Mouse (Mus musculus) MEL (cell line): ENCODE measurements around the gene Olfr190. TPM values are rescaled to one million over a fixed set of nuclear protein-coding genes. Genes with fewer than 3 reads are reported as not detected.
"Not testable (repeated sequence)": the region's sequence is repeated elsewhere in the genome, so short reads cannot be mapped to it uniquely, and the experiment has no call there.

ENCODE experiments used
- DNase-seq: peaks from one replicate; pipeline ENCODE4 v3.0.0; 2011; ENCODE audit warnings: low read depth, low spot score
- H3K27ac ChIP-seq: 2 replicates; pipeline ENCODE4 v1.5.1; 2012; ENCODE audit warnings: low read depth, mild to moderate bottlenecking, control low read depth, low read length, moderate library complexity; ENCODE audit not compliant: control insufficient read depth
- H3K27me3 ChIP-seq, 2 experiments: fragments of 150-350 bp in 1 of 2; sonication (generic) in 1 of 2; 2 replicates each; pipeline ENCODE4 v1.6.1; 2012; ENCODE audit warnings: low read length in 2 of 2, mild to moderate bottlenecking in 2 of 2, improper control_type of control experiment in 1 of 2, moderate library complexity in 1 of 2; ENCODE audit not compliant: insufficient read depth in 2 of 2, control insufficient read depth in 1 of 2
- H3K36me3 ChIP-seq, 2 experiments: 2 replicates each; pipeline ENCODE4 v1.6.1; 2012 to 2014; ENCODE audit warnings: low read length in 2 of 2, improper control_type of control experiment in 1 of 2, inconsistent platforms in 1 of 2, mild to moderate bottlenecking in 1 of 2; ENCODE audit not compliant: insufficient read depth in 2 of 2, control insufficient read depth in 1 of 2
- H3K4me1 ChIP-seq, 2 experiments: fragments of 150-350 bp in 1 of 2; sonication (generic) in 1 of 2; 2 replicates each; pipeline ENCODE4 v1.6.1; 2012; ENCODE audit warnings: low read length in 2 of 2, improper control_type of control experiment in 1 of 2, mild to moderate bottlenecking in 1 of 2; ENCODE audit not compliant: insufficient read depth in 2 of 2, control insufficient read depth in 1 of 2
- H3K4me3 ChIP-seq, 2 experiments: fragments of 150-350 bp in 1 of 2; sonication (generic) in 1 of 2; 2 replicates each; pipeline ENCODE4 v1.5.1; 2012; ENCODE audit warnings: low read depth in 2 of 2, low read length in 2 of 2, mild to moderate bottlenecking in 2 of 2, moderate library complexity in 2 of 2, control low read depth in 1 of 2, improper control_type of control experiment in 1 of 2; ENCODE audit not compliant: control insufficient read depth in 1 of 2, insufficient read depth in 1 of 2
- H3K79me2 ChIP-seq: 2 replicates; pipeline ENCODE4 v1.6.1; 2012; ENCODE audit warnings: mild to moderate bottlenecking, low read length, moderate library complexity; ENCODE audit not compliant: control insufficient read depth, poor library complexity, insufficient read depth
- H3K9ac ChIP-seq: 2 replicates; pipeline ENCODE4 v1.6.1; 2012; ENCODE audit warnings: low read depth, mild to moderate bottlenecking, control low read depth, low read length, moderate library complexity; ENCODE audit not compliant: control insufficient read depth, poor library complexity, severe bottlenecking
- H3K9me3 ChIP-seq: fragments of 150-350 bp; sonication (generic); replicated peaks from 2 replicates; pipeline ENCODE4 v1.6.1; 2012; ENCODE audit warnings: mild to moderate bottlenecking, low read length, improper control_type of control experiment, moderate library complexity; ENCODE audit not compliant: insufficient read depth
- CHD1 ChIP-seq: IDR thresholded peaks from 2 replicates; pipeline ENCODE4 v1.6.1; 2012; ENCODE audit warnings: low read depth, mild to moderate bottlenecking, inconsistent platforms, low read length, improper control_type of control experiment
- CHD2 ChIP-seq: IDR thresholded peaks from 2 replicates; pipeline ENCODE4 v1.6.1; 2011; ENCODE audit warnings: low read length, improper control_type of control experiment
- E2F4 ChIP-seq: IDR thresholded peaks from 2 replicates; pipeline ENCODE4 v1.6.1; 2011; ENCODE audit warnings: low read depth, low read length, improper control_type of control experiment, borderline replicate concordance
- ELF1 ChIP-seq: IDR thresholded peaks from 2 replicates; pipeline ENCODE4 v1.6.1; 2014; ENCODE audit warnings: low read depth, mild to moderate bottlenecking, inconsistent platforms, low read length, improper control_type of control experiment, moderate library complexity
- GABPA ChIP-seq: IDR thresholded peaks from 2 replicates; pipeline ENCODE4 v1.6.1; 2012; ENCODE audit warnings: low read depth, mild to moderate bottlenecking, inconsistent platforms, low read length, improper control_type of control experiment, moderate library complexity
- GATA1 ChIP-seq: IDR thresholded peaks from 2 replicates; pipeline ENCODE4 v1.6.1; 2011; ENCODE audit warnings: low read depth, low read length, improper control_type of control experiment
- HCFC1 ChIP-seq: IDR thresholded peaks from 2 replicates; pipeline ENCODE4 v1.6.1; 2012; ENCODE audit warnings: low read depth, mild to moderate bottlenecking, inconsistent platforms, low read length, improper control_type of control experiment, moderate library complexity
- JUND ChIP-seq: IDR thresholded peaks from 2 replicates; pipeline ENCODE4 v1.6.1; 2011; ENCODE audit warnings: low read depth, mild to moderate bottlenecking, improper control_type of control experiment, low read length
- MAZ ChIP-seq: IDR thresholded peaks from 2 replicates; pipeline ENCODE4 v1.6.1; 2012; ENCODE audit warnings: low read depth, mild to moderate bottlenecking, inconsistent platforms, low read length, improper control_type of control experiment
- MEF2A ChIP-seq: IDR thresholded peaks from 2 replicates; pipeline ENCODE4 v1.6.1; 2014; ENCODE audit warnings: low read depth, mild to moderate bottlenecking, inconsistent platforms, low read length, improper control_type of control experiment; ENCODE audit not compliant: poor library complexity, insufficient replicate concordance, severe bottlenecking; ENCODE audit errors: extremely low read depth
- MYB ChIP-seq: IDR thresholded peaks from 2 replicates; pipeline ENCODE4 v1.6.1; 2011; ENCODE audit warnings: mild to moderate bottlenecking, low read depth, low read length, improper control_type of control experiment
- NELFE ChIP-seq: IDR thresholded peaks from 2 replicates; pipeline ENCODE4 v1.6.1; 2011; ENCODE audit warnings: low read depth, low read length, improper control_type of control experiment
- POLR2A ChIP-seq, 2 experiments: IDR thresholded peaks; 2 replicates each; pipeline ENCODE4 v1.6.1; 2011 to 2012; ENCODE audit warnings: low read length in 2 of 2, mild to moderate bottlenecking in 2 of 2, control low read depth in 1 of 2, improper control_type of control experiment in 1 of 2, low read depth in 1 of 2, moderate library complexity in 1 of 2; ENCODE audit not compliant: control insufficient read depth in 1 of 2, insufficient read depth in 1 of 2, poor library complexity in 1 of 2
- POLR2AphosphoS2 ChIP-seq: IDR thresholded peaks from 2 replicates; pipeline ENCODE4 v1.6.1; 2011; ENCODE audit warnings: low read length, improper control_type of control experiment
- POLR2AphosphoS5 ChIP-seq: IDR thresholded peaks from 2 replicates; pipeline ENCODE4 v1.6.1; 2012; ENCODE audit warnings: low read depth, borderline replicate concordance, mild to moderate bottlenecking, inconsistent platforms, low read length, moderate library complexity, mixed read lengths
- SIN3A ChIP-seq: IDR thresholded peaks from 2 replicates; pipeline ENCODE4 v1.6.1; 2012; ENCODE audit warnings: low read length, improper control_type of control experiment, inconsistent platforms
- SMC3 ChIP-seq: IDR thresholded peaks from 2 replicates; pipeline ENCODE4 v1.6.1; 2011; ENCODE audit warnings: low read depth, low read length, improper control_type of control experiment
- TBP ChIP-seq: IDR thresholded peaks from 2 replicates; pipeline ENCODE4 v1.8.0; 2011; ENCODE audit warnings: low read depth, low read length, improper control_type of control experiment
- TCF12 ChIP-seq: IDR thresholded peaks from 2 replicates; pipeline ENCODE4 v1.6.1; 2014; ENCODE audit warnings: low read depth, mild to moderate bottlenecking, inconsistent platforms, low read length, improper control_type of control experiment, moderate library complexity
- UBTF ChIP-seq: IDR thresholded peaks from 2 replicates; pipeline ENCODE4 v1.6.1; 2012; ENCODE audit warnings: low read depth, mild to moderate bottlenecking, inconsistent platforms, low read length, improper control_type of control experiment, moderate library complexity, borderline replicate concordance; ENCODE audit not compliant: insufficient read depth
- ZKSCAN1 ChIP-seq: IDR thresholded peaks from 2 replicates; pipeline ENCODE4 v1.6.1; 2012; ENCODE audit warnings: low read depth, mild to moderate bottlenecking, inconsistent platforms, low read length, improper control_type of control experiment, moderate library complexity
- ZMIZ1 ChIP-seq: IDR thresholded peaks from 2 replicates; pipeline ENCODE4 v1.6.1; 2012; ENCODE audit warnings: low read depth, mild to moderate bottlenecking, inconsistent platforms, low read length, improper control_type of control experiment, moderate library complexity
- ZNF384 ChIP-seq: IDR thresholded peaks from 2 replicates; pipeline ENCODE4 v1.6.1; 2012; ENCODE audit warnings: low read depth, mild to moderate bottlenecking, inconsistent platforms, low read length, improper control_type of control experiment
- polyA plus RNA-seq, 2 experiments: library from polyadenylated mRNA; stranded (reverse) in 1 of 2; unstranded in 1 of 2; fragments of >175 nt in 1 of 2; fragments of >200 nt in 1 of 2; gene quantifications; 2 replicates each; pipeline versions ENCODE4 v1.2.1 to v1.2.4; 2012; ENCODE audit warnings: low replicate concordance in 2 of 2, low read depth in 1 of 2; ENCODE audit not compliant: insufficient read length in 2 of 2, insufficient read depth in 1 of 2, missing spikeins in 1 of 2
- total RNA-seq: library from RNA; depleted of rRNA; stranded (reverse); fragments of 300-350 nt; gene quantifications from 2 replicates; pipeline ENCODE4 v1.2.3, GENCODE M21; 2012

Olfr190 gene
- total and polyA plus RNA-seq, 3 experiments: not detected

DNA sequence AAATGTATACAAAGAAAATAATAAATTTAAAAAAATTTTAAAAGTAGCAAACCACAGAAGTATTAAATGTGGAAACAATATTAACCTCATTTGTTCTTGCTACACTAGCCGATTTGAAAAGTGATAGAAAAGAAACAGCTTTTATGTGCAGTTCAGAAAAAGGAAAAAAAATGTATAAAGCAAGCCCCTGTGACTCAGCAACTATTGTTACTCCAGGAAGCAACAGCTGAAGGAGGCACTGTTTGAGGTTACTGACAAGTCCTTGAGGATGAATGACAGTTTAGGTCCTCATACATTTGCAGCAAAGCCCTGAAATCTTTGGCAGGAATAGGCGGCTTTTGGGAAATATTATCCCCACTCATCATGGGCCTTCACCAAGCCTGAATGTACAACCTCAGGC lies 3.3 kb upstream of the Olfr190 start:
- H3K27me3 ChIP-seq, H3K79me2 ChIP-seq, H3K9ac ChIP-seq, H3K27ac ChIP-seq, H3K4me3 ChIP-seq, H3K4me1 ChIP-seq, H3K9me3 ChIP-seq, H3K36me3 ChIP-seq: not testable (repeated sequence)
- peak; percentile 79 for TF ChIP-seq ZNF384
- DNase-seq: peak; percentile 43

DNA sequence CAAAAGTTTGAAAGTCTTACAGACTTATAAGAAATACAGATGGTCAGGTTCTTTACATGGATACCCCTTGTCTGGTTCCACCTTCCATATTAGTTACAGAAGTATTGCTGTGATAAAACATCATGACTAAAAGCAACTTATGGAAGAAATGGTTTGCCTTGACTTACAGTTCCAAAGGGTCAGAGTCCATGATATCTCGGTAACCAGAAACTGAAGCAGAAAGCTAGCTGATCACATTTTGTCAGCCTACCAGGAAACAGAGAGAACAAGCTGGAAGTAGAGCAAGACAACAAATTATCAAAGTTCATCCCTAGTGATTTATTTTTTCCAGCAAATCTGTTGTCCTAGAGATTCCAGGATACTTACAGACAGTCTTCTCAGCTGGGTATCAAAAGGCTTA lies 4.3 kb downstream of the Olfr190 start:
- Histone ChIP-seq H3K9ac (no peak overlapping the region), H3K27me3 (no peaks in the 10 kb centered on the region), H3K4me3 (no peak overlapping the region), H3K27ac (no peak overlapping the region), H3K79me2 (no peaks in the 10 kb centered on the region), H3K36me3 (no peaks in the 10 kb centered on the region), H3K4me1 (no peaks in the 10 kb centered on the region), H3K9me3 (no peaks in the 10 kb centered on the region)
- no peak for TF ChIP-seq SIN3A
- no peak for TF ChIP-seq GATA1
- TF ChIP-seq POLR2AphosphoS5: no peak
- no peak for TF ChIP-seq MYB
- TF ChIP-seq CHD1: no peak
- no peak for TF ChIP-seq CHD2
- no peak for TF ChIP-seq MAZ
- TF ChIP-seq TCF12: no peak
- TF ChIP-seq TBP: no peak
- no peak for TF ChIP-seq MEF2A
- no peak for TF ChIP-seq POLR2A (IDR thresholded peaks at IDR 0.05; ENCODE audit: control insufficient read depth in 1 of 2, insufficient read depth in 1 of 2, low read depth in 1 of 2, low read length in 2 of 2, poor library complexity in 1 of 2)
- no peak for TF ChIP-seq ZKSCAN1
- no peak for TF ChIP-seq ZMIZ1
- TF ChIP-seq GABPA: no peak
- no peak for TF ChIP-seq POLR2AphosphoS2
- no peak for TF ChIP-seq E2F4
- no peak for DNase-seq

- H3K27ac ChIP-seq: no peak overlapping the region
- H3K9me3 ChIP-seq: no peaks in the 10 kb centered on the region
- H3K4me1 ChIP-seq: no peaks in the 10 kb centered on the region
These were observed 6.0 kb downstream of the Olfr190 start for GRCm38 (mm10) chr16:59071755-59072154.

DNA sequence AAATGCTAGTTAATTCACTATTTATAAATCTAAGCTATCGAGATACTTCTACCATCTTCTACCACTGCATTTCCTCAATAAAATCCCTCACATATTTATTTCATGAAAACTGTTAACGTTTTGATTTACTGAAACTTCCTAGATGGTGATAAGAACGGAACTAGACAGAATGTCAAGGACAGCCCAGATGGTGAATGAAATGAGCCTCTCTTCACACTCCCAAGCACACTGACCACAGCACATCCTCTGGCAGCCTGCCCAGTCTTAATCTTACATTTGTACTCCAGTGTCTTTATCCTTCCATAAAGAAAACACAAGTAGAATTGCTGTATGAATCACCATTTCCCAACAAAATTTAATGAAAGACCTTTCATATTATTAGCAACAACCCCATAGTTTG lies 15.4 kb downstream of the Olfr190 start:
- not testable (repeated sequence) for H3K4me3 ChIP-seq, H3K9me3 ChIP-seq, H3K27ac ChIP-seq, H3K36me3 ChIP-seq, H3K79me2 ChIP-seq, H3K27me3 ChIP-seq, H3K9ac ChIP-seq, H3K4me1 ChIP-seq
- peak; percentile 33 for DNase-seq

More at GRCm38 (mm10) chr16:59071755-59072154, 6.0 kb downstream of the Olfr190 start:
- no peaks in the 10 kb centered on the region for H3K27me3 ChIP-seq
- no peak for TF ChIP-seq SMC3
- TF ChIP-seq CHD1: no peak
- TF ChIP-seq UBTF: no peak
- TF ChIP-seq JUND: no peak
- TF ChIP-seq SIN3A: no peak
- TF ChIP-seq HCFC1: no peak
- no peak for TF ChIP-seq NELFE
- no peak for TF ChIP-seq ELF1
- no peak for TF ChIP-seq CHD2
- no peak overlapping the region for H3K9ac ChIP-seq
- no peak for DNase-seq
- H3K36me3 ChIP-seq: no peaks in the 10 kb centered on the region
- H3K79me2 ChIP-seq: no peaks in the 10 kb centered on the region
- no peak overlapping the region for H3K4me3 ChIP-seq
